Mouse (Mus musculus): ENCODE results near the gene Samd13.

Samd13 gene

DNA sequence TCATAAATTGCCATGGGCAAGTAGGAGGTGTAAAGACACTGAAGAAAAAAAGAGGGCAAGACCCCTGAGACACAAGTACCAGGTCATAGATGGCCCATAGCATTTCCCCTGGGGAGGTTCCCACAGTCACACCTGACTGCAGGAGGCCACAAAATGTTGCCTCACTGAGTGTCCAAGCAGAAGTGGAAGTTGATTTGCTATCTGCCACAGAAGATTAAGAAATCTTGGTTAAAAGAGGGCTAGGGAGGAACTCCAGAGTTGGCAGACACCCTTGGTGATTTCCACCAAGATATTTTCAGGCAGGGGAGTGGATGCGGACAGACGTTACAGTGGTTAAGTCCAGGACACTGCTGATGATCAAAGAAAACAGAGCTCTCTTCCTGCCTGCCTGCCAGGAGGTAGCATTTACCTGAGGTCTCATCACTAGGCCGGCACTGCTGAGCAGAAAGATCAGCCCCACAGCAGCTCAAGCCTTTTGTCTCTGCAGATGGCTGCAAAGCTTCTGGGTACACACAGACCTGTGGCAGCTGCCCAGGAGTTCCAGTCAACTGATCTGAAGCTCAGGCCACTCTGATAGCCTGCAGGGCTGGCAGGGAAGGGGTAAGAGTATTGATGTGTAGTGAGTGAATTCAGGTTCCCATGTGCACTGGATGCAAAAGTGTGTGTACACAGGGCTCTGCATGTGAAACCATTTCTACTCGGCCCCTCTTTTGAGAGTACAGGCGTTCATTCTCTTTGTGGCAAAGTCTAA lies 68.7 kb downstream of the Samd13 start:
- DNase-seq (ENCODE audit: low spot score in 2 of 2), result peak in 1 of 2 experiments; percentile 17

DNA sequence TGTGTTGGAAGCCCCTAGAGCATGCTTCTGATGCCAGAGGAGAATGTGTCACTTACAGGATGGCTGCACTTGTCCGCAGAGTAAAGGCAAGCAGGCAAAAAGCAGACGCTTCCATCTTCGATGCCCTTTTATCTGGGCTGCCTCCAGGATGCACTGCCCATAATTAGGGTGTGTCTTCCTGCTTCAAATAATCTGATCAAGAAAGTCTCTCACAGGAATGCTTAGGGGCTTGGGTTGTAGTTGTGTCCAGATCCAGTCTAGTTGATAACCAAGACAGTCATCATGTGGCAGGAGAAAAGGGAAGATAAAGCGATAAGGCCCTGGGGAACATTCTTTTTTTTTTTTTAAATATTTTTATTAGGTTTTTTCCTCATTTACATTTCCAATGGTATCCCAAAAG lies 69.9 kb downstream of the Samd13 start, which contains the start of gene Dnase2b:
Gene Dnase2b (minus strand): TSS at position 101 of the 400 bp plus-strand sequence.
- no peak for DNase-seq (ENCODE audit: low spot score in 2 of 2)

DNA sequence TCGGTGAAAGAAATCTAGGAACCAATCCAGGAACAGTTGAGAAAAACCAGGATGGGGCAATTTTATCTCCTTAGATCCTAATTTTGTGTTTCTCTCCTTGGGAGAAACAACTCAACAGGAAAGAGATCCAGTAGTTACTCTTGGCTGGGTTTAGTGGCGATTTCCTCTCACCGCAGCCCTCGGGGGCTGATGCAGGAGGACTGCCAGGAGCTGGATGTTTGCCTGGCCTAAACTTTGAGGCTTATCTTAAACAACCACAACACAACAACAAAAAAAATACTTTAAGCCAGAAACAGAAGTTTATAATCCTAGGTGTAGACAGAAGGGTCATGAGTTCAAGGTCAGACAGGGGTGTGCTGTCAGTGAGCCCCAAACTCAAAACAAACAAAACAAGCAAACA lies 73.6 kb downstream of the Samd13 start:
- DNase-seq (ENCODE audit: low spot score in 2 of 2), result no peak

DNA sequence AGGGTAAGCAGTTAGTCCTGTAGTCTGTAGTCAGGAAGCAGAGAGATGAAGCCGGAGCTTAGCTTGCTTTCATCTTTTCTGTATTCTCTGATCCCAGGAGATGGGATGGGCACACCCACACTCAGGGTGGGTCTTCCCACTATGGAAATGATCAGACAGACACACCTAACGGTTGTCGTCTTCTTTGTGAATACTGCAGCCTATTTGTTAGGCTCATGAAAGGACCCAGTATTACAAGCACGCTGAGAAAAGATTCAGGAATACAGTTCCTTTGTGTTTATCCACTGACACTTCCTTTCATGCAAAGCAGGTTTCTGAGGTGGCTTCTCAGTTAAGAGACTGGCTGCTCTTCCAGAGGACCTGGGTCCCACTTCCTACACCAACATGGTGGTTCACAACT lies 74.1 kb downstream of the Samd13 start:
- no peak for DNase-seq (ENCODE audit: low spot score in 2 of 2)

DNA sequence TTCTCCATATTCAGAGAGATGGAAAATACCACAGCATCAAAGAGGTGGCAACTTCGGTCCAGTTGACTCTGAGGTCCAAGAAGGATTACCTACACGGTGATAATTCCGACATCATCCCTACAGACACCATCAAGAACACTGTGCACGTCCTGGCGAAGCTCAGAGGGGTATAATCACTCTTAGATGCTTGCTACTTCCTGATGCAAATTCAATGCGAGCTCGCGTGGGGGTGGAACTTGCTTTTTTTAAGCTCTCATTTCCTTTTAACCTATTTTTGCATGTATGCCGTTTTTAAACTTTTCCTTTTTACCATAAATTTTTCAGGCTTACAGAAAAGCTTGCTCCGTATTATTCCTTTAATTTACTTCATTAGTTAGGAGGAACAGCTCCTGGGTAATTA lies 75.1 kb downstream of the Samd13 start:
- DNase-seq (ENCODE audit: low spot score in 2 of 2), result no peak

DNA sequence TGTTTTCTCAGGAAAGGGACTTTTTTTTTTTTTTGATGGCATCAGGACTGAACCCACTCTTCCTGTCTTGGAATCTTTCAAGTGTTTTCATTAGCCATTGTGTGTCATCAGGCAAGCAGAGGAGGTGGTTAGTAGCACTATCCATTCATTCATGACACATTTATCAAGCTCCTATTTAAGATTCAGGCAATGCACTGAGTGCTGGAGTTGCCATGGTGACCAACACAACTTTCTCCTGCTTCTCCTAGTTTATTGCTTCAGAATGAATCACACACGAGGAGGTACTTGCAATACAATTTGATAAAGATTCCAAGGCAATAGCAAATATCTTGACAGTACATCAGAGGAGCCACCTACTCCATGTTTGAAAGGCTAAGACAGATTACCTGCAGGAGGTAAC lies 78.0 kb downstream of the Samd13 start:
- DNase-seq (ENCODE audit: low spot score in 2 of 2), result no peak

DNA sequence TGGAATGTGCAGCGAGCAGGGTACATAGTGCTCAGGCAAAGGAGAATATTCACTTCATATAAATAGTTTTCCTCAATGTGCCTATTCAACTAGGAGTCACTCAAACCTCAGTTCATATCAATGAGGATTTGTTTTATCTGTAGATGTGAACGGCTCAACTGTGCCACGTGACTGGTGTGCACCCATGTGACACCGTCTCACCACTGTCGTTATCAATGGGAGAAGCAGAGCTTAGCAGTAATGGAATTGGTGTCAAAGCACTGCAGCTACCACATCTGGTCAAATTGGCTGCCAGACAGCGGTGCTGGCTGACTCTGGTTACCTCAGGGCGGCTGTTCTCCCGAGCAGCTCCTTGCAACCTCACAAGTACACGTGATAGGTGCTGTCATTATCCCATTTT lies 80.7 kb downstream of the Samd13 start:
- DNase-seq (ENCODE audit: low spot score in 2 of 2), result no peak

DNA sequence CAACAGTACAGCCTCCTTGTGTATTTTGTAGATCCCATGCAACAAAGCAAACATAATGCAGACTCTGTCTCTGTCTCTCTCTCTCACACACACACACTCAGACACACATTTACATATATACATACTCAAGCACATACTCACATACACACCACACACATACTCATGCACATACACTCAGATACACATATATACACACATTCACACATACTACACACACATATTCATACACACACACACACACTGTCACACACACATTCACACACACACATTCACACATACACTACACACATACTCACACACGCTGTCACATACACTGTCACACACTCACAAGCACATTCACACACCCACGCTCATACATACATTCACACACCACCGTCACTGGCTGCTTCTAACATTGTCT lies 82.9 kb downstream of the Samd13 start:
- DNase-seq (ENCODE audit: low spot score in 2 of 2), result no peak

DNA sequence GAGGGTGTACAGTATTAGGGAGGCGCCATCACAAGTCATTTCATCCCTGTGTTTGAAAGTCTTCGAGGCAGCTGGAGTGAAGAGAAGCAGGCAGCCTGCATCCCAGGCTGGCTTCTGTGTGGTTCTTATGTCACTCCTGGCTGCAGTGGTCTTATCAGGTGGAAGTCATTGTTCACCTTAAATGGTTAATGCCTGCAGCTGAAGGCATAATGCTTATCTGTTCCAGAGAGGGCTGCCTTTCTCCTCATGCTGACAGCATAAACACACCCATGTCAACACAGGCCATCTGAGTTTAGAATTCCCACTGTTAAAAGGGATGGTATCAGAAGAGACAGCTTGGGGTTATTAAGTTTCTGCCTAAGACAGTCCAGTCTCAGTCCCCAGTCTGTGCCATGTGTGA lies 84.2 kb downstream of the Samd13 start:
- DNase-seq (ENCODE audit: low spot score in 2 of 2), result no peak

DNA sequence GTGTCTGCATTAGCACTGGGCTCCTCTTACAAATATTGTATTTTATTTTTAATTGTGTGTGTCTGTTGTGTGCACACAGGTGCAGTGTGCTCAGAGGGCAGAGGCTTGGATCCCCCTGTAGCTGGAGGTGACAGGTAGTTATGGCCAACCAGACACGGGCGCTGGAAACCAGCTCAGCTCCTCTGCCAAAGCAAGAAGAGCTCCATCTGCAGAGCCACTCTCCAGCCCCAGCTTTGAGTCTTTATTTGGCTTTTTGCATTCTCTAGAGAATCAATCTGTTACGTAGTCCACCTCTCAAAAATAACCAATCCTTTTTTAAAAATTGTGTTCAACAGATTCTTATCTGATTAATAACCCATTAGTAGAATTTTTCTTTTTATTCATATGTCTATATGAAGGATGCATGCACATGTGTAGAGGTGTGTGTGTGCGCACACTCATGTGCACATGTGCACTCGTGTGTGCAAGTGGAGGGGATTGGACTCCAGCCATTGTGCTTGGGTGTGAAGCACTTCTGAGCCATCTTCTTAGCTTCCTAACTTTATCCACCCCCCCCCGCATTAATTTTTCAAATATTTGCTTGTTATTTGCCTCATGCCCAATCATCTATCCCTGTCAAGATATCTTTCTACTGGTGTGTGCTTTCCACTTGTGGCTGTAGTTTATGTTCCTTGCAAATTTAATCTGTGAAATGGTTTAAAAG lies 86.0 kb downstream of the Samd13 start:
- no peak for DNase-seq (ENCODE audit: low spot score in 2 of 2)

DNA sequence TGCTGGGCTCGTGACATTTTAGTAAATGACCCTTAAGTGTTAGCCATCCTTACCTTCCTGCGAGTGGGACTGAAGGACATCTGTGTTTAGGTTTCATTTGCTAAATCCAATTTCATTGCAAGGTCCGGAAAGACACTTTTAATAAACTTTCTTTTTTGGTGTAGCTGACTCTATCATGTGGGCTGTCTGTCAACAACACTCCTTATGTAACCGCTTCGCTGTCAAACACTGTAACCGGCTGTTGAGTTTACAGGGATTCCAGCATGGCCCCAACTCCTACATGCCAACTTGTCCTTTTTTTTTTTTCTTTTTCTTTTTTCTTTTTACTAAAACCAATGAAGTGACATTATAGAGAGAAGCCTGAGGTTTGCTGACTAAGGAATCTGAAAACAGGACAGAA lies 87.0 kb downstream of the Samd13 start:
- no peak for DNase-seq (ENCODE audit: low spot score in 2 of 2)

DNA sequence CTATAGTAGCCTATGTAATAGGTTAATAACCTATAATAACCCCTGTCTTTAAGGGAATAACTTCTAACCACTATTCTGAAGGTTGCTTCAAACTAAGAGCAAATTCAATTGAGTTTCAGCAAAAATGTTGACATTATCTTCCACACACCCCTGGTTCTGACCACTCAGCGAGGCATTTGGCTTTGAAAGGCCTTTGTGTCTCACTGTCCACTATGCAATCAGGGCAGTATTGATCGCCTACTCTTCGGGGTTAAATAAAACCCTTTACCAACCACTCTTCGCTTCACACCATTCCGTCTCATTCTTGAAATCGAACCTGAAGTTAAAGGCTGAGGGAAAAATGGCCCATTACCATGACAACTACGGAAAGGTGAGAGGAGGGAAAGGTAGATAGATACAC lies 88.5 kb downstream of the Samd13 start:
- DNase-seq (ENCODE audit: low spot score in 2 of 2), result no peak

DNA sequence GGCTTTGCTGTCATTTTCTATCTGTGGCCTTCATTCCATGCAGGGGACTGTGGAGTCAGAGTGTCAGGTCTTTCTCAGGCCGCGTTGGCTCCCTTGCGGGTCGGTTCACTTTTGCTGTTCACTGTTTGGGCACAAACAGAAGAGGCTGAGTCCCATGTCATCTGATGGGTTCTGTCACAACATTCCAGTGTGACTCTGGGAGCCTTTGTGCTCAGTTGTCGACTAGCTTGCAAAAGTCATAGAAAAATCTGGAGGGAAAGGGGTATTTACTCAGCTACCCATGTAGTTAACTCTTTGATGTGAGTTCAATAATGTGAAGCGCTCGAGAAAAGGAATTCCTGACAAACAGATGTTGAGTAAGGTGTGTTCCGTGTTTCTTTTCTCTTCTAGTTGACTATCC lies 89.0 kb downstream of the Samd13 start:
- no peak for DNase-seq (ENCODE audit: low spot score in 2 of 2)

DNA sequence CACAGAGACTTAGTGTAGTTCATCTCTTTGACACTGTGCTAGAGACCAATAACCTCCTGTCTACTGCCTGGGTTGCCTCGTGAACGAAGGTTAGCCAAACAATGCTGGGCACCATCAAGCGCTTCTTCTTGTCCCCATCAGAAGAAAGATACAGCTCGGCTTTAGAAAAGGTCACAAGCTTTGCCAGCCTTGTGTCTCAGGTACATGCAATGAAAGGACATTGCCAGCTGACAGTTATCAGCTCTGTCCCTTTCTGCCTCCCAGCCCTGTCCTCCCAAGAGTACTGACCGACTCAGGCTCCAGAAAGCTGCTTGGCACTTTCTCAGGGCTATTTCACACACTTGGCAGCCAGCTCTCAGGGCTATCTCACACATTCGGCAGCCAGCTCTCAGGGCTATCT lies 90.0 kb downstream of the Samd13 start:
- no peak for DNase-seq (ENCODE audit: low spot score in 2 of 2)
